Mouse (Mus musculus) cerebellum, adult 2 months (tissue): ENCODE measurements around the gene Smtn. TPM values are rescaled to one million over a fixed set of nuclear protein-coding genes. Genes with fewer than 3 reads are reported as not detected.

Experiments used
- DNase-seq, 2 experiments: peaks; one replicate each; pipeline ENCODE4 v3.0.0; 2021
- H3K27ac ChIP-seq: fragments of 200-500 bp; 2 replicates; pipeline ENCODE4 v1.5.1; 2012; ENCODE audit warnings: low read length, control low read depth, inconsistent platforms; ENCODE audit not compliant: insufficient read depth
- H3K27me3 ChIP-seq: fragments of 200-500 bp; 2 replicates; pipeline ENCODE4 v1.6.1; 2012; ENCODE audit warnings: inconsistent platforms, mild to moderate bottlenecking, low read length, moderate library complexity; ENCODE audit not compliant: control insufficient read depth, insufficient read depth
- H3K4me1 ChIP-seq: fragments of 200-500 bp; 2 replicates; pipeline ENCODE4 v1.6.1; 2011; ENCODE audit warnings: low read length; ENCODE audit not compliant: control insufficient read depth, insufficient read depth
- H3K4me3 ChIP-seq: fragments of 200-500 bp; replicated peaks from 2 replicates; pipeline ENCODE3; 2011; ENCODE audit warnings: mild to moderate bottlenecking, low read depth, low read length, control low read depth; ENCODE audit not compliant: insufficient read depth
- CTCF ChIP-seq: fragments of 200-500 bp; IDR thresholded peaks from 2 replicates; pipeline ENCODE4 v1.5.1; 2011; ENCODE audit warnings: low read depth, mild to moderate bottlenecking, control low read depth, low read length, moderate library complexity, borderline replicate concordance; ENCODE audit not compliant: insufficient read depth
- POLR2A ChIP-seq: fragments of 200-500 bp; IDR thresholded peaks from 2 replicates; pipeline ENCODE4 v1.6.1; 2011; ENCODE audit warnings: low read length, control low read depth, borderline replicate concordance; ENCODE audit not compliant: insufficient read depth
- WGBS: fragments of 180-500 bp; shearing (Covaris S2); methylation state at CpG from one replicate; pipeline ENCODE4 v1.1.7; 2018; 5-methylcytosine and 5-hydroxymethylcytosine counted together
- polyA plus RNA-seq: library from polyadenylated mRNA; depleted of rRNA; stranded (reverse); fragments of >200 nt; gene quantifications from 2 replicates; pipeline ENCODE4 v1.2.3, GENCODE M21; 2012

Gene Smtn
- polyA plus RNA-seq, 1 experiment, result 6.1 TPM

DNA sequence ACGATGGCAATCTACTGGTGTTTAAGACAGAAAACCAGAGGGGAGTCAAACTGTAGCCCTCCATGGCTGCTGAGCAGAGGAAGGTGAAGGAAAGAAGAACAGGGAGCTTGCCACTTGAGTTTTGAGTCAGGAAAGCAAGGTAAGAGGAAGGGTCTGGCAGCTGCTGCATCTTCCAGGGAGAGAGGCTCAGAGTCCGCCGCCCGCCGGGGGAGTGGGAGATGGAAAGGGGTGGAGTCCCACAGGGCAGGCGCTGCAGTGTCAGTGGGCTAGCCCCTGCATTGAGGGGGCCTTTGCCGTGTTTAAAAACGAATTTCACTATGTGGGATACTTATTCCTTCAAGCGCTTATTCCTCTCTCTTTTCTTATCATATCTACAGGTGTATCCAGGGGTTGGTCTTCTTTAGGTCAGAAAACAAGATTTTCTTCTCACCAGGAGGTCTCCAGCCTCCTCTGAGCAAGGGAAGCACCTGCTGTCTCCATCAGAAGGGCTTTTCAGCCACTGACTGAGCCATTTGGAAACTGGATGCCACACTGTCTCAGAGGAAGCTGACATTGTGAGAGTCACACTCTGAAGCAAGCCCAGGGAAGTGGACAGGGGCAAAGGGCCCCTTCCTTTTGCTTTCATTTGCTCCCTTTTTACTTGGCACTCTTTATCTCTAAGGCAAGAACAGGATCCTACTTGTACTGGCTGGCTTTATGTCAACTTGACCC, 5.3 kb upstream of the Smtn start:
- DNase-seq, result no peak
- H3K27me3 ChIP-seq, result no peaks in the 10 kb centered on the region
- WGBS, result 17% methylated on average over 9 of the region's 9 CpGs

DNA sequence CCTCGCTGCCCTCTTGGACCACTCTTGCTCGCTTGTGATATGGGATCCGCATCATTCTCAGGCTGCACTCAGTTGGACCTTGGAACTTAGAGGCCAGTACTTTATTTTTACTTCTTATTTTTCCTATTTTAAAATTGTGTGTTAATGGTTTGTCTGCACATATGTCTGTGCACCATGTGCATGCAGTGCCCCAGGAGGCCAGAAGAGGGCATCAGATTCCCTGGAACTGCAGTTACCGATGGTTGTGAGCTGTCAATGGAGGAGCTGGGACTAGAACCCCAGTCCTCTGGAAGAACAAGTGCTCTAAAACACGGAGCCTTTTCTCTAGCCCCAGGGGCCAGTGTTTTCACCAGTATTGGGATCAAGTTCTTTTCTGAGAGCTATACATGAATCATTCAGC, 4.0 kb upstream of the Smtn start:
- no peak for DNase-seq
- Histone ChIP-seq H3K27me3 (no peaks in the 10 kb centered on the region), H3K4me1 (no peaks in the 10 kb centered on the region), H3K27ac (no peak overlapping the region), H3K4me3 (no peak overlapping the region)
- no peak for TF ChIP-seq CTCF
- no peak for TF ChIP-seq POLR2A
- WGBS, result 96% methylated on average over 5 of the region's 5 CpGs

More for the DNA sequence above, 5.3 kb upstream of the Smtn start:
- Histone ChIP-seq H3K4me1 (no peaks in the 10 kb centered on the region), H3K27ac (no peak overlapping the region), H3K4me3 (no peak overlapping the region)
- no peak for TF ChIP-seq CTCF
- TF ChIP-seq POLR2A, result no peak

DNA sequence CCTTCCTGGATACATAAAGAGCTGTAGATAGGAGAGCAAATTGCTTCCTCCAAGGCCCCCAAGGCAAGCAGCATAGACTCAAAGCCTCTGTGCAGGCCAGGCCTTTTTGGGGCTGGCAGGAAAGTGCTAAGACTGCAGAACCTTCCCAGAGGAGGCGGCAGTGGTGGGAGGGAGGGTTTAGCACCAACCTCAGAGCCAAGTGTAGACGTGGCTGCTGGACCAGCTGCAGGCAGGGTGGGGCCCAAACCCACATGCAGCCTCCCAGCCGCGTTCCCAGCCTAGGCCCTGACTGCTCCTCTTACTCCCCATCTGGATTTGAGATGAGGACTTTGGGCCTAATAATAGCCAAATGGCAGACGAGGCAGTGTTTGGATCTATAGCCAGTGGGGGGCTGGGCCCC, 2.6 kb upstream of the Smtn start:
- H3K4me1 ChIP-seq, result no peaks in the 10 kb centered on the region

DNA sequence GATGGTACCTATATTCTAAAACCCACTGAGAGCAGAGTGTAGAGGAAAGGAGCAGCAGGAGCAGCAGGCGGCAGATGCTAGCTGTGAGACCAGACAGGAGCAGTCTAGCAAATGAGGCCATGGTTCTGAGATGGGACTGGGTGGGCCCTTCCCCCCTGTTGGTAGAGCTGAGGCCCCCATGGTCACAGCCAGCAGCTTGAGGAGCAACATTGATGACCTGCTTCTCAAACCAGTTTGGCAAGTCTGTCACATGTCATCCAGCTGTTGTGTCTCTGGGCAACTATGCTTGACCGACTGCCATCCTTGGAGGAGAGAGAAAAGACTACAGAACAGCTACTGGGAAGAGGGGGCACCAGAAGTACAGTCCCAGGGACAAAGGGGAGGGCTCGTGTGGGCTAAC, 1.5 kb upstream of the Smtn start:
- no peaks in the 10 kb centered on the region for H3K27me3 ChIP-seq
- H3K4me3 ChIP-seq, result no peak overlapping the region
- H3K27ac ChIP-seq, result no peak overlapping the region
- 64% methylated on average over 3 of the region's 3 CpGs for WGBS
- TF ChIP-seq POLR2A (no peak), CTCF (no peak)
- no peak for DNase-seq
- no peaks in the 10 kb centered on the region for H3K4me1 ChIP-seq

More for the DNA sequence above, 2.6 kb upstream of the Smtn start:
- no peak for DNase-seq
- no peaks in the 10 kb centered on the region for H3K27me3 ChIP-seq
- H3K27ac ChIP-seq, result no peak overlapping the region
- TF ChIP-seq POLR2A, result no peak
- TF ChIP-seq CTCF, result no peak
- 45% methylated on average over 5 of the region's 5 CpGs for WGBS
- no peak overlapping the region for H3K4me3 ChIP-seq

DNA sequence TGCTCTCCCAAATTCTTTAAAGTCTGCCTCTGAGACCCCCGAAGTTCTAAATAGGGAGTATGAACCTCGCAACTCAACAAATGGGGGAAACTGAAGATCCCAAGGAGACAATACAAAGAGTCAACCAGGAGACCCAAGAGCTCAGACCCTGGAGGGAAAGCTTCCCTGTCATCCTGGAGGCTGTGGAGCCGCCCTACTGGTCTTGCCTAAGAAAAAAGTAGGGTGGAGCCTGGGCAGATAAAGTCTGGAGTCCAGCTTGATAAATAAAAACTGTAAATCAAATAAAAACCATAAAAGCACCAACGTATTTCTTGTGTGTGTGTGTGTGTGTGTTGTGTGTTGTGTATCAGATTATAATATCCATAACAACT, 601 bp downstream of the Smtn start:
- Histone ChIP-seq H3K4me1 (no peaks in the 10 kb centered on the region), H3K4me3 (no peak overlapping the region), H3K27me3 (no peaks in the 10 kb centered on the region), H3K27ac (no peak overlapping the region)
- TF ChIP-seq POLR2A (no peak), CTCF (no peak)
- 78% methylated on average over 4 of the region's 4 CpGs for WGBS
- no peak for DNase-seq

DNA sequence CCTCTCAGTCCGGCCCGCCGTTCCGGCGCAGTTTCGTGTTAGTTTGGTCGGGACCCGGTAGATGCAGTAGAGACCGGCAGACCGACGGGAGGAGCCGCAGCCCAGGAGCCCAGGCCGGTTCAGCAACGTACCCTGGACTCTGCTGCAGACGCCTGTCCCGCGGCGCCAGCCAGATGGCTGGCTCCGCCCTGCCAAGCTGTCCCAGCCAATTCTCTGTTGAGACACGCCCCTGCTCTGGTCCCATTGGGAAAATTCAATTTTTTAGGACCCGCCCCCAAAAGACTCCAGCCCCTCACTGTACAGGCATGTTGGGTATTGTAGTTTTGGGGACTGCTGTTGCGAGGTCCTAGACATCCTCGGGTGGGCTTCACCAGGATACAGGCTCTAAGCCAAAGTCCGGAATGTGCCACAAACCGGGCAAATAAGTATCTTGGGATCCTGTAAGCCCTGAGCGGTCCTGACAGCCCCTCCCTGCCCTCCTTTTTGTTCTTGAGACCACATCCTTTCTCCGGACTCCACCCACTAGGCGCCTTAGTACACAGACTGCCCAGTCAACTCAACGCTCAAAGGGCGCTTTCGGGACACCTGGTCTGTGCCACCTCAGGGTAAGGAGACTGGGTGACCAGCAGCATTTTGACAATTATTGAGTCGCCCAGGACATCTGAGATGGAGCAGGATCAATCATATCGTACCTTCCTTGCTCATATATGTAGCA, 1.1 kb downstream of the Smtn start:
- no peaks in the 10 kb centered on the region for H3K27me3 ChIP-seq
- H3K27ac ChIP-seq, result no peak overlapping the region
- 3% methylated on average over 33 of the region's 33 CpGs for WGBS
- H3K4me1 ChIP-seq, result no peaks in the 10 kb centered on the region
- DNase-seq, result peak; percentile 86 to 94
- TF ChIP-seq CTCF, result no peak
- peak; percentile 51; the same call in 1 of the 2 replicates for TF ChIP-seq POLR2A
- peak overlapping the region; percentile 67 for H3K4me3 ChIP-seq

DNA sequence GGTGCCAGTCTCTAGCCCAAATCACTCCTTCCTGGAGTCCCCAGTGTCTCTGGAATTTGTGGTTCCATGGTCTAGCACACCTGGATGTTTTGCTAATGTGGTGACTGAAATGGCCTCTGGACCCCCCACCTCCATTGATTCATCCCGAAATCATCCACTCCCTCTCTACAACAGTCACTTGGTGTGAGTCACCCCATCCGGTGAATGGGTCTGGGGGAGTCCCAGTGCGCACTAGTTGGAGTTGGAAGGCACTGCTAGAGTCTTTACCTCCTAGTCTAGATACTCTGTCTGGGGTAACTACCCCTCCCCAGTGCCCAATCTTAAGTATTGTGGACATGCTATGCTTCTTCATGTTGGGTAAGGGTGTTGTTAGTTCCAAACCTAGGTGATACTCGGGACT, 2.1 kb downstream of the Smtn start:
- no peaks in the 10 kb centered on the region for H3K4me1 ChIP-seq
- H3K27me3 ChIP-seq, result no peaks in the 10 kb centered on the region
- DNase-seq, result no peak
- WGBS, result 72% methylated on average over 4 of the region's 4 CpGs
- H3K27ac ChIP-seq, result no peak overlapping the region
- TF ChIP-seq POLR2A (no peak), CTCF (no peak)
- no peak overlapping the region for H3K4me3 ChIP-seq

DNA sequence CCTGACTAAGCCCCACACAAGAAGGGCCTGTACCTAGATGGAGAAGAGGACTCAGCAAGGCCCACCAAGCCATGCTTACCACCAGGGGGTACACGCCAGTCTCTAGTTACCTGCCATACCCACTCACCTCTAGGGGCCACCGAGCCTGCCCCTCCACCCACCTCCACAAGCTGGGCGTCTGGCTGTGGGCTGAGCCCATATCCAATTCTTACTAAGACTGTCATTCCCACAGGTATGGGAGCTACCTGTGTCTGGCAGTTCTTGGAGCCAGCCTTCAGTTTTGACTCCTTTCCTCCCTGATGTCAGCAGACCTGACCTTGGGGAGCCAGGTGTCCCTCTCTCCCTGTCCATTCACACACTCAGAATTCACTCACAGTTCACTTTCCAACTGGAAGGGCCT, 2.7 kb downstream of the Smtn start:
- no peaks in the 10 kb centered on the region for H3K27me3 ChIP-seq
- no peak overlapping the region for H3K4me3 ChIP-seq
- H3K4me1 ChIP-seq, result no peaks in the 10 kb centered on the region
- no peak overlapping the region for H3K27ac ChIP-seq
- no peak for DNase-seq
- 95% methylated on average over 3 of the region's 3 CpGs for WGBS
- TF ChIP-seq CTCF (no peak), POLR2A (no peak)
